Mouse (Mus musculus) R1 (cell line): ENCODE results near the gene Acsl6.
"Not testable (repeated sequence)": the region's sequence is repeated elsewhere in the genome, so short reads cannot be mapped to it uniquely, and the experiment has no call there.

ENCODE experiments used
- DNase-seq: peaks from one replicate; pipeline ENCODE4 v3.0.0-alpha.2; 2018; ENCODE audit warnings: low read depth, low spot score

The Acsl6 gene

DNA sequence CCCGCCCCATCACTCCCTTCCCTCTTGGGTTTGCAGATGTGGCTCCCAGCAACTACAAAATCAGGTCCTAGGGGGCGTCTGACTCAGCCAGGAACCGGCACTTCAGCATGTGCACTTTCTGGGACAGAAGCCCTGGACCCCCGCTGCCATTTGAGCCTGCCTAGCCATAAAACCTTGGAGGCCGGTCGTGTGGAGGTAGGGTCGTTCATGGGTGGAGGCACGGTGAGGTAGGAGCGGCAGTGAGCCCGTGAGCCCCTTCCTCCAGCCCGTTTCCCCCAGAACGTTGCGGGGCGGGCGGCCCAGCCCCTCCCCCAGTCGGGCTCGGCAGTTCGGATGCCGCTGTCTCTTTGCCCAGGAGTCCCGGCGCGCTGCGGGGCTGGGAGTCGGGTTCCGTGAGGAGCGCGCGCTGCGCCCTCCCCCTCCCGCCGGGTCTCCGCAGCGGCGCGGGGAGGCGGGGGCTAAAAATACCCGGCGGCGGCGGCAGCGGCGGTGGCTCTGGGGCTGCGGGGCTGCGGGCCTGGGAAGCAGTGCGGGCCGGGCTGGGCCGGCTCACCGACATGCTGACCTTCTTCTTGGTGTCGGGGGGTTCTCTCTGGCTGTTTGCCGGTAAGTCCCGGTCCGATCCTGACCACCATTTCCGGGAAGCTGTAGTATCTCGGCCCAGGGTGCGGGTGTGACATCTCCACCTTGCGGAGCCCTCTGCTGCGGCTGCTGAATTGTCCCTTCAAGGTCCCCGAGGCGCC is at the start of gene Acsl6:
Acsl6 (plus strand) TSS at position 71 of the 743 bp plus-strand sequence.
- peak; percentile 76 for DNase-seq

DNA sequence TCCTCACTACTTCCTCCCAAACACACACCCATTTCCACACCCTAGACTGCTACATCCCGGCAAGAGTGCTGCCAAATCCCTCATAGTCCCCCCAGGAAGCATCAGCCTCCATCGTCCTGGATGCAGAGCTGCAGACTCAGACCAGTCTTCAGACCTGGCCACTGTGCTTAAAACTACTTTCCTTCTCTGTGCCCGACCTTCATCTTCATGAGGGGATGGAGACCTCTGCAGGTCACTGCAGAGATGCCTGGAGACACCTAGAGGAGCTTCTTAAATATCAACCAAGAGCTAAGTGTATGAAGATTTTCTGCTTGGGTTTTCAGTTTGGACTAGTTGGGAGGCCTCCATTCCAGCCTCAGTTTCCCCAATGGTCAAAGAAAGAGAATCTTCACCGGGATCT is 49.5 kb upstream of the Acsl6 start:
- DNase-seq, result no peak

DNA sequence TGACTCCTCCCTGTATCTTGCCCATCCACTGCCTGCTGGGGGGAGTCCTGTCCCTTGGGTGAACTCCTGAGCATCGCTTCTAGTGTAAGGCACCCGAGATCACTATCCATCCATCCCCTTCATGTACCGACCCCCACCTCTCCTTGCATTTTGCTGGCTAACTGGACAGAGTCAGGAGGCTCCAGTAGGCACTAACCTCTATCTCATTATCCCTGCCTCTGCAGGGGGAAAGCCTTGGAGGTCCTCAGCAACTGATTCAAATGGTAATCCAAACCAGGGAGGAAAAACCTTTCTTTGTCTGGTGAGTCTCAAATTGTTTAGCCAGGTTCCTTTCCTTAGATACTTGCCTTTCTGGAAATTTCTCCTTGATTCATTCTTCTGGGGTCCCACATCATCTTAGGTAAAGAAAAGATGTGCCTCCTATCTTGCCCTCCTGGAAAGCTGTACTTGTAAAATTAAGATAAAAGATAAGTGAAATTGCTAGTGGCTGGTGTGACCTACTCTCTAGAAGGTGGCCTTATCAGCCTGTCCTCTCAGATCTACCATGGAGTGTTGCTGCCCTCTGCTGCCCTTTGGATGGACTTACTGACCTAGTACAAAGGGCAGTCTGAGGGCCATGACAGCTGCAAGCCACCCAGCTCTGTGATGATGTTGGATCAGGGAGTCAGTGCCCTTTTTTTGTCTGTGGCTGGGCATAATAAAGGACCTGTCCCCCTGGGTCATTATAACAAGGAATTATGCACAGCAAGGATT is 46.8 kb upstream of the Acsl6 start:
- peak; percentile 64 for DNase-seq

DNA sequence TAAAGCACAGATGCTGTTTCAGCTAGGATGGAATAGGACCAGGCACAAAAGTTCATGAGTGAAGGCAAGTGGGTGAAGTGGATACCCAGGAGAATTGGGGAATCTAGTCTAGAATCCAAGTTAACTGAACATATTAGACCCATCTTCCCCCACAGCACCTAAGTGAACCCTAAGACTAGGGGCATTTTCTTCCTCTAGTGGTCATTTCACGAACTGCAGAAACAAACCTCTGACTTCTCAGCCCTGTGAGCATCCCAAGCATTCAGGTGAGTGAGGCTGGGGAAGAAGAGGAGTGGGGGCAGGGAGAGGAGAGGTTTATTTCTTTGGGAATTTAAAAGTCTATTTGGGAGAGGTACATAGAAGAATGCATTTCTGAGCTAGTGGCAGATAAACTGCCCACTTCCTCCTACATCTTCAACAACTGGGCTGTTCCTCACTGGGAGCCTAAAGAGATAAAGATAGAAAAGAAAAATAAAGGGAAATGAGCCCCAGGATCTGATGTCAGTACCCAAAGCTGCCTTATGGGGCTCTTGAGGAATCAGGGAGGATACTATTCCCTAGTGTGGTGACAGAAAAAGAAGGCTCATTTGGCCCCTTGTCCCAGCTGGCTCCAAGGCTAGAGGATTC is 40.1 kb upstream of the Acsl6 start:
- peak; percentile 57 for DNase-seq

DNA sequence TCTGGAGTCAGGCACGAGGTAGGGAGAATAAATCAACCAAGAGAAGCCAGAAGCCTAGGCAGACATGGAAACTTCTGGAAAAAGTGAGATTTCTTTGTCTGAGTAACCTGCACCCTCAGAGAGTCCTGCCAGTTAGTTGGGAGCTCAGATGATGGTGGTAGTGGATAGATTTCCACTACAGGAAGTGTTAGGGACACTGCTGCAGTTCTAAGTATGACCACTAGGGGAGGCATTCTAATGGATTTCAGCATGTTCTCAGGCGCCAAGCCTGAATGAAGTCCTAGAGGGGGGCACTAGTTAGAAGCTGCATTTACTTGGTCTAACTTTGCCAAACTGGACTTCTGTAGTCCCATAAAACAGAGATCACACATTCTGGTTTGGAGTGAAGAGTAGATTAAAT is 39.1 kb upstream of the Acsl6 start:
- DNase-seq, result peak; percentile 74

DNA sequence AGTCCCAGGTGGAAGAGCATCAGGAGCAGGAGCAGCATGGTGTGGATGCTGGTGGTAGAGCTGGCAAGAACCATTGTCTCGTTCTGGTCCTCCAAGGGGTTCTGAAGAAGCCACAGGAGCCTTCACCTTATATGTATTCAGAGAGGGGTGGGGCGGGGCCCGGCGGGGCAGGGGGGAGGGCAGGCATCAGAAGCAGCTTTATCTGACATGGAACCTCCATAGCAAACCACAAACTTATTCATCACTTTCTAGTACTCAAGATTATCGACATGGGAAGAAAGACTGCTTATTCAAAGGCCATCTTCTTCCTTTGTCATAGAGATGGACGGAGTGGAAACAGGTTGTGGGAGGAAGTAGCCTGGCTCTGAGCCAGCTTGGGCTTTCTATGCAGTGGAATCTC is 36.4 kb upstream of the Acsl6 start, which contains the start of gene Il3:
Il3 (minus strand) TSS at position 101 of the 400 bp plus-strand sequence.
- no peak for DNase-seq

DNA sequence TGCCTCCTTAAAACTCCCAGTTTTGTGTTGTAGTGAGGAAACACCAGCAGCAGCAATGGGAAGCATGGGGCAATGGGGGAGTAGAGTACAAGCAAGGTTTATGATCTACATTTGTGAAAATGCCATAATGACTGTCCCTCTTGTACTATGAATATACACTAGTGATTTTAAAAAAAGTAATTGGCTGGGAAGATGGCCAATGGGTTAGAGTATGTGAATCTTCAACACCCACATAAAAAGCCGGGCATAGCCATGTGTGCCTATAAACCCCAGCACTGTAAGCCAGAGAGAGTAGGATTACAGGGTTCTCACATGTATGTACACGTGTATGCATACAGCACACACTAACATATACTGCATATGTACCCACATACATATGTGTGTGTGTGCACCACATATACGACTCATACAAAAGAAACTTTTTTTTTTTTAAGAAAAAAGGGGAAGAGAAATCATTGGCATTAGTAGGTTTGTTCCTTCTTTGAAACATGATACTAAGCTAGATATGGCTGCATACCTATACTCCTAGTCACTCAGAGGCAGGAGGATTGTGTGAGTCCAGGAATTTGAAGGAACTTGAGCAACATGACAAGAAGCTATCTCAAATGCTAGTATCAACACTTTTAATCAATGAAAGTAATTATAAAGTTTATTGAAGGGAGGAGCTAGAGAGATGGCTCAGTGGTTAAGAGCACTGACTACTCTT is 34.3 kb upstream of the Acsl6 start:
- DNase-seq, result no peak

DNA sequence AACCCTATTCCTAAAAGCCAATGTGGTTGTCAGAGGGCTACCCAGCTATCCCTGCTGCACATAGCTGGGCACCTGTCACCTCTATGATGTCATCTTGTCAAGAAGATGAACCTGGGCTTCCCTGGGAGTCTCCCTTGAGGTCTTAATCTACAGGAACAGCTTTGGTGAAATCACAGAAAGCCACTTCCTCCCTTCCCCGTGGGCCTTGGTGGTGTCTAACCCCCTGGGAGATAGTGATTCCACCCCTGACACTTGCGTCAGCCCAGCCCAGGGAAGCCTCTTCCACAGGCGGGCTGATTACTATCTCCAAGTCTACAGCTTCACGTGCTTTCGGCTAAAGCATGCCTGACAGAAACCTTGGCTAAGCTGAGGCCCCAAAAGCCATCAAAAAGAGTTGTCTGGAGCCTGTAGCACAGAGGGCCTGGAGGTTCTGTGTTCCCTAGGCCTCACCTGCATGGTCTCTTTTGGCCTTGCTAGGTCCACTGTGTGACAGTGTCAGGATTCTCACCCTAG is 32.1 kb upstream of the Acsl6 start:
- DNase-seq, result no peak

DNA sequence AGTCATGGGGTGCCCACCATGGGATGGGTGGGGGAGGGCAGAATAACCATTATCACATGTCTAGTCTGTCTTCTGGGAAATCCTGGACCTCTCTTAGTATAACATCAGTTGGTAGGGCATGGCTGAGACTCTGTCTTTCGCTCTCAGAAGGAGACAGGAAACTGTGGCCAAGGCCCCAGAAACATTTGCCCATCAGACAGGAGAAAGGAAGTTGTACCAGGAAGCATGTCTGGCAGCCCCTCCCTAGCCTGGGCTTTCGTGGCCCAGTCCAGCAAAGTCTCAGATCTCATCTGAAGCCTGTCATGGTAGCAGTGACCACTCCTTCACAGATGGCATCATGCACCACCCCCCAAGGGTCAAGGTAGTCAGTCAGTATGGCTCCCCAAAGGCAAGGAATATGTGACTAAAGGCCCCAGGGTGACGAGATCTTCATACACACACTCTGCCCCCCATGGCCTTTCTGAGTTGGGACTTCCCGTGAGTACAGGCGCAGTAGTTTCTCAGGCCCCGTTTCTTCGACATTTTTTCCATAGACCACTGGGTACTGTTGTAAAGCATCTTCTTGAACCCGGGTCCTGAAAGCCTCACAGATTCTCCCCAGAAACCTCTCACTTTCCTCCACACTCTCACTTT is 15.7 kb upstream of the Acsl6 start:
- no peak for DNase-seq

DNA sequence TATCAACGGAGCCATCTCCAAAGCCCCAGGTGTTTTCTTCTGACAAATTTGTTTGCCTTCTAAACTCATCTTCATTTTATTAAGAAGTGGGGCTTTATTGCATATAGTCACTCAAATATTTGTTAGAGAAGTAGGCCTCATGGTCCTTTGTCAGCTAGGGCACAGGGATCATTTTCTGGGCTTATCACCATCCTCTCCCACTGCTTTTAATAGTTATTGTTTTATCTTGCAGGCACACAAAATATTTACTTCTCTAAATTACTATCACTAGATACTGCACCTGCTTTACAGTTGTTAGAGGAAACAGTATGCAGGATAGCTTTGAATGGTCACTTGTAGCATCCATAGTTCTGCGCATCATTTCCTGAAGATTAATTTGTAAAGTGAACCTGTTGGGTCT is 11.4 kb upstream of the Acsl6 start:
- no peak for DNase-seq

DNA sequence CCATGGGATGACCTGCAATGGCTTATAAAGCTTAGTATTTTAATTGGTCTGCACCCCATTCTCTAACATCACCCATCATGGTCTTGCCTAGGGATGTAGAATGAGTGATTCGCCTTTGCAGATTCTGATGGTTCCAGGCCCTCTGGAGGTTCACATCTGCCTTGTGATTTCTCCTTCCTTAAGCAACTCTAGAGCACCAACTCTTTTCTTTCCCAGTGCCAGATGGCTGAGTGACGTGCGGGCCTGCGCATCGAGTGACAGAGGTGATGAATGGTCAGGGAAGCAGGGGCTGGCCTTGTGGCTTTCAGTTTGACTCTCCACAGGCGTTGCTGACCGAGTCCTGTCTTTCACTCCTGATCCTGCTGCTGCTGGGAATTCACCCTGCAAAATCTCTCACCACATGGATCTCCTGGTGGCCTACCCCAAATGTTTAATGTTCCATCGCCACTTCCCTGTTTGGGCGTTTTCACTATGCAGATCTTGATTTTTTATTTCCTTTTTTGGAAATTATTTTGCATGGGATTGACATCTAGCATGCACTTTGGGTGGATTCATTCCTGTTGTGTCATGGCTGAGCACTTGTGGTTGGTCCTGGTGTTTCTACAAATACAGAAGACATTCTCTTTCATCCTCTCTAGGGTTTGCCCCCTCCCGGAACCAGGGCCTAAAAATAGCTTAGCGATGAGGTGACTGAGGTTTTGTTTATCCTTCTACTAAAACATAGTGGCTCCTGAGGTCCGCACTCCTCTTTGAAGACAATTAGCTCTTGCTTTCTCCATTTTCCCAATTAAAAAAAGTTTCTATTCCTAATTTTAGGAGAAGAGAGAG is 9.4 kb upstream of the Acsl6 start:
- DNase-seq, result no peak

DNA sequence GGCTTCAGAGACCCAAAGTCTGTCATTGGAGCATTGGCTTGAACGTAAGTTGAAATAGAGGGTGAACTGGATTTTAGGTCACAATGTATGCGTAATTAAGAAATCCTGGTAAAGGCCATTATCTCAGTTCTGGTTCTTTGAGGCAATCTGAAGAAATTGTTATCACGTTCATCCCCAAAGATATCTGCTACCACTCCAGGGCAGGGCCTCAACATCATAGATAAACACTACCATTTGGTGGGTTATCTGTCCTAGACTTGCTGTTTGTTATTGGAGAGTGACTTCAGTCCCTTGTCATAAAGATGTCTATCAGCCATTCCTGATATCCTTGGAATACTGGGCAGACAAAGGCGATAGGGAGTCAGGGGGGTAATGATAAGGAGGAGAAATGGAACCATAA is 7.6 kb upstream of the Acsl6 start:
- no peak for DNase-seq

DNA sequence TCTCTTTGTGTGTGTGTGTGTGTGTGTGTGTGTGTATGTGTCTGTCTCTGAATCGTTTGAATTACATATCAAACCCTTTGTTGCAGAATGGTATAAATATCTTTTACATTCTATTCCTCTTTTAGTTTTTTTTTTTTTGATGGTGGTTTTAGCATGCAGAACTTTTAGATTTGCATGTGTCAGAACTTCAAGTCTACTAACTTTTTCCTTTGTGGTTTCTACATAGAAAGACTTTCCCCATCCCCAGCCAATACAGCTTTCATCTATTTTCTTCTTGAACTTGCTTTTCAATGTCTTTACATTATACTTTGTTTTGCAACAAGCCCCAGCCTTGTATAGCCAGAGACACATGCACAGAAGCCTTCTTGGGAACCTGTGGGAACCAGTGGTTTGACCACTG is 6.9 kb upstream of the Acsl6 start:
- DNase-seq, result no peak

DNA sequence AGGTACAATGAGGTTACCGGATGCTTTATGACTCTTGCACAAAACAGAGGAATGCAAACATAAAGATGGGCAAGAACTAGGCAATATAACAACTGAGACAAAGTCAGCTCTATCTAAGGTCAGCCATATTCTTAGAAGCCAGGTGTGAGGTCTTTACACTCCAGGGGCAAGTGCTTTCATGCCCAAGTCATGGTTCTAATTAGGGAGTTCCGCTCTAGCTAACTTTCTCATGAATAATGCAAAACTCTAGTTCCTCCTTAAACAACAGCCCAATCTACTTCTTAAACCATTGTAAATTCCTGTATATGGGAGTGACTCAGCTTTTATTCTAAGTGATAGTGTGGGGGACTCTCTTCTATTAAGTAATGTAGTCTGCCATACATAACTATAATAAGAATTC is 6.1 kb upstream of the Acsl6 start:
- not testable (repeated sequence) for DNase-seq

DNA sequence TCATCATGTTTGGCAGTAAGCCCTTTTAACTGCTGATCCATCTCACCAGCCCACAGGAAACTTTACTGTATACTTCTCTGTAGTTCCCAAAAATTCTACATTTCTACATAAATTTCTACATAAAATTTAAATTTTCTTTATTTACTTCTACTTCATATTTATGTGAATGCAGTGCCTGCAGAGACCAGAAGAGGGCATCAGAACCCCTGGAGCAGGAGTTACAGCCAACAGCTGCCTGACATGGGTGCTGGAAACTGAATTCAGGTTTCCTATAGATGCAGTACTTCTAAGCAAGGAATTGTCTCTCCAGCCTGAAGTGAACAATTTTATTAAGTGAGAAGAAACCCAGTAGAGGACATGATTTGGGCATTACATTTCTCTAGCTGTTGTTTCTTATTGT is 4.8 kb upstream of the Acsl6 start:
- DNase-seq, result peak; percentile 41

DNA sequence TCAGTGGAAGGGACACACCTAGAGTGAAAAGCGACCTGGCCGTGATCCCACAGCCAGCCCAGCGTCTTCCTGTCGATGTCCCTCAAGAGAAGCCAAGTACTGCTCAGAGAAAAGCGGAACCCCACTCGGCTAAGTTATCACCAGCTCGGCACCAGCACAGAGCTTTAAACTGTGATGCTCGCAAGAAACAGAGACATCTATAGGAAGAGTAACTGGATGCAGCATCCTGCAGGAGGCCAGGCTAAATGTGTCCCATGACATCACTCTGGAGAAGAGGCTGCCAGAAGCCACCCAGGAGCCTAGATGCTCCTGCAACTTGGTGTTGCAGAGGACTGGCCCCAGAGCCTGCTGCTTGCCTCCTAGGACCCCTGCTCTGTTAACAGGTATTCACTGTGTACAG is 1.6 kb upstream of the Acsl6 start:
- DNase-seq, result no peak

DNA sequence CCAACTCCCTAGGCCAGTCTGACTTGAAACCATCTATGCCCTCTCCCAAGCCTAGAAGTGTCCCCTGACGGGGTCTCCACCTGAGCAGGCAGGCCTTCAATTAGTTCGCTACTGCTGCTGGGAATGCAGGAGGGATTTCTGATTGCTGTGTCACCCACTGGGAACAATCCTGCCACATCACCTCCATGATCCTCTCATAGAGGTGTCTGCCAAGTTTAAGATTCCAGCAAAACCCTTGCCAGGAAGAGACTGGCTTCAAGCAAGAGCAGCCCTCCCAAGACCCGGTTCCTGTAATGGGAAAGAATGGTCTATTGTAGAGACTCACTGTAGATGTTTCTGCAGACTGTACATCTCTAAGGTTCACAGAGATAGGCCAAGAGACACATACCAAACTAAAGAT is 992 bp upstream of the Acsl6 start:
- DNase-seq, result no peak

DNA sequence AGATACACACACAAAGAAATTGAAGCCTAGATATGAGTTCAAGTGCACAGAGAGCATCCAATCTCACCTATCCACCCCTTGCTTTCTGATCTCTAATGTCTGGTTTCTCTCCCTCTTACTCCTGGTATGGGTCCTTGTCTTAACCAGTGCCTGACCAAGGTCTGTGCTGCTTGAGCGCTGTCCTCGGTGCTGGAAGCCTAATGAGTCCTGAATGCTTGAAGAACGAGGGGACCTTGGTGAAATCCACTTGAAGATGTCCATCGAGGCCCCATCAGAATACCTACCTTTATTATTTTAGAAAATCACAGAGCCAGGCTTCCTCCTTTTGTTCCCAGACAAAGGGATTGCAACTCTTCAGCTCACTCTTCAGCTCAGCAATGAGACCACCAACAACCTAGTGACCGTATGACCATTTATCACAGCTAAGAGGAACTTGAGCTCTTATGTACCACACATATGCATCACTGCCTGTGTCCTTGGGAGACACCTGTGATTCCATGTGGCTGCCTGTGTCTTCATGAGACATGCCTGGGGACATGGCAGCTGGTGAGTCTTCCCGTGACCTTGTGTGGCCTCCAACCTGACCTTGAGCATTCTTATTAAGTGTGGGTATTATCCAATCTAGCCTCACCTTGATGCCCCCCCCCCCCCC is 396 bp upstream of the Acsl6 start:
- DNase-seq, result peak; percentile 74

DNA sequence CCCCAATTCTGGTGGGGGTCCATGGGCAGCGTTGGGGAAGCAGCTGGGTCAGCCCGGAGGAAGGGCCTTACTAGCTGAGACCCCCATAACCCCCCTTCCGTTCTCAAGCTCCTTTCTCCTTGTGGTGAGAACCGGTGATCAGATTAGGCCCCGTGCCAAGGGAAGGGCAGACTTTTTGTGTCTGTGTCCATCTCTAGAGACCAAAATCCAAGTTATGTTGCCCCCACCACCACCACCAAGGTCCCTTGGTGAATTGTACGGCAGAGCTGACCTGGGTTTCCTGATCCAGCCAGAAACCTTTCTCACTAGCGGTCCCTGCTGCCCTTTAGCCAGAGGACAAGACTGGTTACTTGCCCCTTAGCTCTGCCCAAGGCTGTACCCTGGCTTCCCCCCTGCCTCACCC is 874 bp downstream of the Acsl6 start:
- no peak for DNase-seq

DNA sequence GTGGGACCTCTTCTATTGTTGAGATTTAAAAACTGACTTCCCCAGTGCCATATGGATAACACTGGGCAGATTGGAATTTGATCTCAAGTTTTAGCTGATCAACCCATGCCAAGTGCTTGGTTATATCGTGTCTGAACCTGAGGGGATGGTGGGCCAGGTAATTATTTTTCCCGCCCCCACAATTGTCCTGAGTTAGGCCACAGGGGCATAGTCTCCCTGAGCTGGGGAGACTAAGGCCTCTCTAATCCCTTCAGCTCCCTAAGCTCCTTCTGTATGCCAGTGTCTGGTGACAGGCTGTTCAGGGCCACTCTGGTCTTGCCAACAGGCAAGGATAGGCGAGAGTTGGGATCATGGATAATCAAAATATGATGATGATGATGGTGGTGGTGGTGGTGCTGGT is 1.7 kb downstream of the Acsl6 start:
- DNase-seq, result no peak
